Mouse (Mus musculus): ENCODE data around the gene Glyctk.

Gene Glyctk

GRCm38 (mm10) chr9:106144176-106144575, 13.8 kb downstream of the Glyctk start:
- DNase-seq: no peak

- no peak for DNase-seq
Measured at GRCm38 (mm10) chr9:106141955-106142354, 16.0 kb downstream of the Glyctk start.

GRCm38 (mm10) chr9:106139763-106140162, 18.2 kb downstream of the Glyctk start:
- peak in 1 of 2 experiments; percentile 17 for DNase-seq

GRCm38 (mm10) chr9:106137671-106138216, 20.2 kb downstream of the Glyctk start:
- DNase-seq: no peak

- no peak for DNase-seq
Measured at GRCm38 (mm10) chr9:106130250-106130649, 27.7 kb downstream of the Glyctk start.

GRCm38 (mm10) chr9:106129072-106129471, 28.9 kb downstream of the Glyctk start:
- DNase-seq: no peak

GRCm38 (mm10) chr9:106126786-106127251, 31.1 kb downstream of the Glyctk start:
- no peak for DNase-seq

- peak in 1 of 2 experiments; percentile 38 for DNase-seq
Measured at GRCm38 (mm10) chr9:106123599-106123998, 34.3 kb downstream of the Glyctk start.

GRCm38 (mm10) chr9:106119075-106119474, 38.9 kb downstream of the Glyctk start:
- DNase-seq: no peak

- no peak for DNase-seq
Measured at GRCm38 (mm10) chr9:106115801-106116424, 42.0 kb downstream of the Glyctk start.

GRCm38 (mm10) chr9:106112770-106113423, 45.0 kb downstream of the Glyctk start:
- DNase-seq: peak; percentile 26 to 70

GRCm38 (mm10) chr9:106106241-106106640, 51.7 kb downstream of the Glyctk start:
- no peak for DNase-seq

GRCm38 (mm10) chr9:106104401-106104800, 53.5 kb downstream of the Glyctk start:
- no peak for DNase-seq

Measured in kidney, adult 8-10 months (tissue).